Mouse (Mus musculus) adrenal gland (tissue): ENCODE measurements around the gene Prx.
"Not testable (repeated sequence)": the region's sequence is repeated elsewhere in the genome, so short reads cannot be mapped to it uniquely, and the experiment has no call there.

Experiments
- intact Hi-C: fragments of 180-260 bp; cut with DNase I; formaldehyde crosslinking; loops from one replicate; pipeline ENCODE4 v1.15.1; 2025

Gene Prx

DNA sequence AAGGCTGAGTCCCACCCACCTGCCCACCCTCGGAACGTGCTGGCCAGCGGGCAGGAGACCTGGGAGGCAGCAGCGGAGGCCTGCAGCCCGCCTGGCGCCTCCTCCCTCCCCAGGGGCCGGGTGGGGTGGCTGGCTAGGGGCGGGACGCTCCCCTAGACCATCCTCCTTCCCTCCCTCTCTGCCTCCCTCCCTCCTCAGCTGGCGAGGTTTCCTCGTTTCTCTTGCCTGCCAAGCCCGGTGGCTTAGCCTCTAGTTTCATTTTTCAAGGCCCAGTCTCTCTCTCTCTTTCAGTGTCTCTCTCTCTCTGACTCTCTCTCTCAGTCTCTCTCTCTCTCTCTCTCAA is 17.5 kb upstream of the Prx start:
- intact Hi-C loops = no loop called here

DNA sequence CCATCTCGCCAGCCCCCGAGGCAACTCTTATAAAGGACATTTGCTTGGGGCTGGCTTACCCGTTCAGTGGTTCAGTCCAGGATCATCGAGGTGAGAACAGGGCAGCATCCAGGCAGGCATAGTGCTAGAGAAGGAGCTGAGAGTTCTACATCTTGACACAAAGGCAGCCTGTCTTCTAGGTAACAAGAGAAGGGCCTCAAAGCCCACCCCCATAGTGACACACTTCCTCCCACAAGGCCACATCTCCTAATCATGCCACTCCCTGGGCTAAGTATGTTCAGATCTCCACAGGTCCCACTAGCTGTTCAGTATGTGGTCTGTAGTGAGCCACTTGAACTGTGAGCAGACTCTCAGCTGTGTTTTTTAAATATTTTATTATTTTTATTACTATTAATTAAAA is 15.3 kb upstream of the Prx start:
- intact Hi-C loops = no loop called here

DNA sequence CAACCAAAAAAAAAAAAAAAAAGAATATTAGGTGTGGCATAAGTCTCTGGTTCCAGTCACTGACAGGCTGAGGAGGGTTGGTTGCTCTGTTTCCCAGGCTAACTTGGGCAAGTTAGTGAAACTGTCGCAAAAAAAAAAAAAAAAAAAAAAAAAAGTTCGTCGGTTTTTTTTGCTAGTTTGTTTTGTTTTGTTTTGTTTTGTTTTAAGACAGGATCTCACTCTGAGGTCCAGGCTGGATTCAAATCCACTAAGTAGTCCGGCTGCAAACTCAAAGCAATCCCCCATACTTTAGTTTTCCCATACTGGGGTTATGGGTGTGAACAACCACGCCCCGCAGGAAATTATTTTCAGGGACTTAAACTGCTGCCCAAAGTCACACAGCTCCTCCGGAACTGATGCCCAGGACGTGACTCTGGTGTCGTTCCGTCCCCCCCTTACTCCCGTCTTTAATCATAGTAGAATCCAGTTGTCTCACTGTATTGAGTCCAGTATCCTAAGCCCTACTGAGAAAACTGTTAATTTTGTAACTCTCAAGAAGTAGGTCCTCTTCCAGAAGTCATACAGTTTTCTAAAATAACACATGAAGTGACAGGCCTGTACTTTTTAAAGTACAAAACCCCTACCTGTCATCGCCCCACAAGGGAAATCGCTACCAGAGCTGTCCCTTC is 12.9 kb upstream of the Prx start:
- intact Hi-C loops = no loop called here

GRCm38 (mm10) chr7:27486770-27487697 is 12.1 kb upstream of the Prx start, which contains the start of gene Sertad1:
Gene Sertad1 (plus strand): TSS chr7:27486910.
- intact Hi-C loops = no loop called here

- intact Hi-C loops = no loop called here
These were observed 11.3 kb upstream of the Prx start for GRCm38 (mm10) chr7:27487740-27488268.

- intact Hi-C loops = no loop called here
These were observed 9.8 kb upstream of the Prx start for GRCm38 (mm10) chr7:27489270-27489869.

- intact Hi-C loops = no loop called here
These were observed 8.9 kb upstream of the Prx start for GRCm38 (mm10) chr7:27490227-27490542.

- intact Hi-C loops = no loop called here
These were observed 8.4 kb upstream of the Prx start for GRCm38 (mm10) chr7:27490543-27491329.

DNA sequence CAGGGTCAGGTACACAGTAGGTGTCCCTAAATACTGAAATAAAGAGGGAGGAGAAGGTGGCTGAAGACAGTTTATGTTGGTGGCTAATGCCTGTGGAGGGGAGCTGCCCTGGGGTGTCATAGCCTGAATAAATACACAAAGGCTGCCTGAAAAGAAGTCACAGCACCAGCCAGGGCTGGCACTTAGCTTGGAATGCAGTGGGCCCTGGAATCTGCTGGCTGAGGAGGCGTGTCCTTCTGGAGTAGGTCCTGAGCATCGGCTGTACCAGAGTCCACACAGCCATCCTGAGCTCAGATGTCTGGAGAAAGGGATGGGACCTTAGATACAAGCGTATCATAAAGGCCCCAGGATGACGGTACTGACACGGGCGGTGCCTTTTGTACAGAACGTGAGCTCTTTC is 7.3 kb upstream of the Prx start:
- intact Hi-C loops = no loop called here

GRCm38 (mm10) chr7:27493022-27493421 is 6.1 kb upstream of the Prx start:
- intact Hi-C loops = no loop called here

DNA sequence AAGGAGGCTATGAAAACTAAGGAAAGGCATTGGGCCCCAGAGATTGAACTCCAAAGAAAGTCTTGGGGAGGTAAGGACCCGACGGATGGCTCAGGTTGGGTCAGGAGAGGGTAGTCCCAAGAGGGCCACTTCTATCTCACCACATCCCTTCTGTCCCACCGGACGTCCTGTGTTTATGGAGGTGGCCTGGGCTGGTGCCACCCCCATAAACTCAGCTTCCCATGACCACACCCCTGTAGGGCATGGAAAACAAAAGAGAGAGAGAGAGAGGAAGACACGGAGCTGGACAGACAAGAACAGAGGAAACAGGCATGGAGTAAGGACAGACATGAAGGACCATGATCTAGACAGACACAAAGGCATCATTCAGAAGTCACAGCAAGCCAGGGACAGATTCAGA is 5.7 kb upstream of the Prx start:
- intact Hi-C loops = no loop called here

- intact Hi-C loops = not testable (repeated sequence)
These were observed 4.3 kb upstream of the Prx start for GRCm38 (mm10) chr7:27494659-27495367.

- intact Hi-C loops = loop anchor here (10.0 kb wide), 1 partner anchor 47 kb away; no protein-coding TSS in a partner anchor
These were observed 2.5 kb downstream of the Prx start for GRCm38 (mm10) chr7:27501620-27502019.

DNA sequence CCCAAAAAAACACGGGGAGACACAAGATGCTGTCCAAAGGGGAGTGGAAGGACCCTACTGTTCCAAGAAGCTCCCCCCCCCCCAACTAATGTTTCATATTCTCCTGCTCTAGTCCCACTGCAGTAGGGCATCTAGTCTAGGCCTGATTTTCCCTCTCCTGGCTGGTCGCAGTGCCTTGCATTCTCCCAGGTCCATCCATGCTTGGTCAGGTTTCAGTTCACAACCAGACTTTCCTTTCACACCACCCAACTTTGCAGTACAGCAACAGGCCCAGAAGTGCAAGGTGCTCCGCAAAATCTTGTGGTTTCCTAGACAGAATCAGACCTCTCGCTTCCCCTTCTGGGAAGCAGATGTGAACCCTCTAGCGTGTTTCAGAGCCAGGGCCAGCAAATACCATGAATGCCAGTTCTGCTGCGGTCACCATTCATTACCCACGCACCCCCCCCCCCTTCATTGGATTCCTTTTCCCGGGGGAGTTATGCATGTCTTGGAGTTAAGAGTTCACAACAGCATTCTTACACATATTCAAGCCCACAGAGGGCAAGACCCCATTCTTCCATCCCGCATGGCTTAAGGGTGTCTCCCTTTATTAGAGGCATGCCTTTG is 7.7 kb downstream of the Prx start:
- intact Hi-C loops = loop anchor here (10.0 kb wide), 1 partner anchor 52 kb away; no protein-coding TSS in a partner anchor

DNA sequence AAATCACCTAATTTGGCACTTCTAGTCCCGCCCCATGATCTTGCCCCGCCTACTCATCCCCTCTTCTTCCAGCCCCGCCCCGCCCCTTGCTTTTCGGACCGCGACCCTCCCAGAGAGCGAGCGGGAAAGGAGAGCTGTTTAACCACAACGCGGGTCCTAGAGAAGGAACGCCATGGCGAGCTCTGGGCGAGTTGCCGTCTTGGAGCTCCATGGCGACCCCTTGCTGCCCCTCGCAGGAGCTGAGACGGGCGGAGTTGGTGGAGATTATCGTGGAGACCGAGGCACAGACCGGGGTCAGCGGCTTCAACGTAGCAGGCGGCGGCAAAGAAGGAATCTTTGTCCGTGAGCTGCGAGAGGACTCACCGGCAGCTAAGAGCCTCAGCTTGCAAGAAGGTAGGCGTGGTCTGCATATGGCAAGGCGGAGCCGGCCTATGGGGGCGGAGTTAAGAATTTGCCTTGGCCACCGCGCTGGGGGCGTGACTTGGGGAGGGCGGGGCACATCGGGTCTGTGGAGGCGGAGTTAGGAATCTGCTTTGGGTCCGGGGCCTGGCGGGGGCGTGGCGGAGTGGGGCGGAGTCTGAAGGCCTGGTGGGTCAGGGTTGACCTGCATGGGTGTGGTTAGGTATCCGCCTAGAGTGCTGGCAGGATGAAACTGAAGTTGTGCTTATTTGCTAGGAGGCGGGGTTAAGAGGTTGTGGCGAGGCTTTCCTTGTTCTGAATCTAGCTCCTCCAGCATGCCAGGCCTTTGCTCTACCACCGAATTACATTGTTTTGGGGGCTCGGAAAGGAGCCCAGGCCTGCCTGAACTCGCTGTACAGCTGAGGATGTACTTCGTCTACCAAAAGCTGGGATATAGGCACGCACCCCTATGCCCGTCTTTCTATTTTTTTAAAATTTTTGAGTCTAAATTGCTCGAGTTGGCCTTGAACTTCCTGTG is 8.9 kb downstream of the Prx start:
- intact Hi-C loops = loop anchor here (10.0 kb wide), 1 partner anchor 53 kb away; no protein-coding TSS in a partner anchor

GRCm38 (mm10) chr7:27508648-27509005 is 9.5 kb downstream of the Prx start:
- intact Hi-C loops = loop anchor here (10.0 kb wide), 1 partner anchor 54 kb away; no protein-coding TSS in a partner anchor

GRCm38 (mm10) chr7:27510809-27511208 is 11.7 kb downstream of the Prx start:
- intact Hi-C loops = no loop called here

- intact Hi-C loops = no loop called here
These were observed 15.8 kb downstream of the Prx start for GRCm38 (mm10) chr7:27514961-27515360.

- intact Hi-C loops = no loop called here
These were observed 19.2 kb downstream of the Prx start for GRCm38 (mm10) chr7:27518314-27518713.
